Mouse (Mus musculus) spleen, adult 2 months (tissue): ENCODE data around the gene R3hdml.

Experiments used
- CTCF ChIP-seq: fragments of 200-500 bp; IDR thresholded peaks from 2 replicates; pipeline ENCODE4 v1.5.1; 2011; ENCODE audit warnings: mild to moderate bottlenecking, inconsistent platforms; ENCODE audit not compliant: insufficient read depth, insufficient read length, insufficient replicate concordance; ENCODE audit errors: extremely low read depth
- POLR2A ChIP-seq: fragments of 200-500 bp; IDR thresholded peaks from 2 replicates; pipeline ENCODE4 v1.6.1; 2011; ENCODE audit warnings: low read depth, low read length, inconsistent platforms

DNA sequence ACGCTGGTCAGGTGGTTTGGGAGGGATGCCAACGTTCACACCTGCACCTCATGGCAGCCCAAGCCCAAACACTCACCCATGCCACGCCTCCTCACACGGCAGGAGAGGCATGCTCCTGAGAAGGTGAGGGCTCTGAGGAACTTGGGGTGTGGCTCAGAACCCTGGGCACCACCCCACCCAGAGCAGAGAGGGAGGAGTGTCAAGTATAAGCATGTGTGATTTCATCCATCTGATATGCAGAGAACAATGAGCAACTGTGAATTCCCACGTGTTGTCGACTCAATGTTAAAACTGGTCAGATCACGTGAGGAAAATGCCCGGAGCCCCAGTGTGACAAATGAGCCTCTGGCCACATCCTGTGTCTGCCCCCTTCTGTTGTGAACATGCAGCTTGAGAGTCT lies 25.3 kb upstream of the R3hdml start:
- no peak for TF ChIP-seq CTCF
- no peak for TF ChIP-seq POLR2A
